Mouse (Mus musculus): ENCODE results near the gene Rapgef6.

DNA sequence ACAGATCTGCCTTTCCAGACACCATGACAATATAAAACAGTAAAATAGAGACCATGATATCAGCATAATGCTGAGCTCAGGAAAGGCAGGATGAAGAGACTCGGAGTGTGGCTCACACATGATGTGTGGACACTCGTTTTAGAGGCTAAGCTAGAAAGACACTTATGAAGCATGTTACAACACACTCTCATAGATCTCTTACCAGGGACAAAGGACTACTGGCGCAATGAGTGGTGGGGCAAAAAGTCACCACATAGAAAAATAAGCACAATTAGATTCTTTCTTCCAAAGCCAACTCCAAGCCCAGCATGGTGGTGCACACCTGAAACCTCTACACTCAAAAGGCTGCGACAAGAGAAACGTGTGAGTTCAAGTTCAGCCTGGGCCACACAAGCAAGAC lies 208.3 kb downstream of the Rapgef6 start:
- TF ChIP-seq CTCF (IDR thresholded peaks at IDR 0.05; ENCODE audit: extremely low read depth, insufficient read depth, low read length) = no peak
- no peak for TF ChIP-seq POLR2A (IDR thresholded peaks at IDR 0.05; ENCODE audit: extremely low read depth, insufficient read depth, low read length)

Measured in cortical plate, adult 2 months (tissue).